Comparison of ENCODE assay signal across 15 mouse cellular contexts in the genomic region with DNA sequence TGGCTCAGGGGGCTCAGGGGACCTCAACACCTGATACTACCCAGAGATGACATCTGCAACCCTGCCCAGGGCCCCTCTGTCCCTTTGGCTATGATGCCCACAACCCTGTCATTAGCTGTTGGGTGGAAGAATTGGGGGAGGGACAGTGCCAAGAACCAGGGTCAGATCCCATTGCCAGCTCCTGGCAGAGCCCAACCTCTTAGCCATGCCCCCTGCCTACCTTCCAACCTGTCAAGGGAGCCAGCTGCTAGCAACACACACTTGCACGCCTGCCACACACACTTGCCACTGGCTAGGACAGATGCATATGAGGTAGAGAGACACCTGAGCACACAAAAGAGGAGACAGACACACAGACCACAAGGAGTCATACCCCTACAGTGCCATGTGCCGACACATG.
DNase-seq lines count a peak whose midpoint lies in the region; ATAC-seq lines count a peak whose summit lies in the region.
"Had no signal": no experiment of that assay in that cellular context is flagged by ENCODE, and none has a peak within 500 bp of the region (broad histone marks: within the 10 kb centered on the region; RNA-seq: fewer than 3 reads in every experiment).

No protein-coding gene starts in this region.

- no peak for ATAC-seq in megakaryocyte, adult 5-6 weeks (ENCODE audit: poor library complexity, severe bottlenecking)
- ATAC-seq: forebrain, embryonic 13.5 days; forebrain, embryonic 15.5 days; forebrain, postnatal 0 days had no signal

- DNase-seq in cerebellum, adult 11-12 months = peak; percentile 59
- no peak for DNase-seq in cerebellum, adult 8-10 months
- DNase-seq in cerebellum, adult 9-11 months = peak; percentile 68
- DNase-seq in cerebellum, adult 9-10 months = no peak
- peak; percentile 72 for DNase-seq in left cerebral cortex, postnatal 4 days
- no peak for DNase-seq in left cerebral cortex, postnatal 10 days (ENCODE audit: extremely low spot score in 1 of 2, low spot score in 2 of 2)
- DNase-seq in cerebellum, postnatal 25 days = peak; percentile 50 to 61
- DNase-seq: adrenal gland, adult 2 months; adrenal gland, postnatal 10 days; adrenal gland, postnatal 25 days; embryo, embryonic 11 days; forebrain, postnatal 0 days had no signal

- intact Hi-C loops in left cerebral cortex, postnatal 4 days (cut with DNase I) = no loop called here
- intact Hi-C loops in left cerebral cortex, postnatal 10 days (cut with DNase I) = no loop called here

Comparison
In these comparisons a context has a peak if more than half of its experiments do, and no peak if none do; other contexts are left out.
1. DNase-seq: peak in cerebellum, adult 11-12 months (single experiment), cerebellum, adult 9-11 months (single experiment), left cerebral cortex, postnatal 4 days (single experiment) and cerebellum, postnatal 25 days (2 of 2); none in cerebellum, adult 8-10 months (single experiment), cerebellum, adult 9-10 months (single experiment) and left cerebral cortex, postnatal 10 days (0 of 2).